Mouse (Mus musculus) fat pad, adult 2 months (tissue): ENCODE measurements around the gene Ubald1.

Source experiments
- DNase-seq: peaks from one replicate; pipeline ENCODE4 v3.0.0-alpha.2; 2011; ENCODE audit warnings: low read depth, low spot score; ENCODE audit errors: extremely low read depth

Ubald1 gene

DNA sequence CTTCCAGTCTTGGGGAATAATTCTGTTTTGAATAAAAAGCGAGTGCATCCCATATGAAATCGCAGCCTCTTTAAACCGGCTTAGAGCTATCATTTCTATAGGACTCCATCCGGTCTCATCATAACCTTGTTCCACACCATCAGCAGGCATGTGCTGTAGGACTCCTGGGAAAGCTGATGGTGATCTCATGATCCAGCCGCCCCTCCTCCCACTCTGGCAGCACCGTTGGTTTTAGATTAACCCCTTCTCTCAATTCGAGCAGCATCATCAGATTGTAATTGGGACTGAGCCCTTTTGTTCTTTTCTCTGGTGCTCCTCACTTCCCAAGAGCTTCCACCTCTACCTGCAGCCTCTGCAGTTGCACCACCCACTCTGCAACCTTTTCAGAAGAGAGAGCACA, 21.1 kb upstream of the Ubald1 start:
- no peak for DNase-seq

DNA sequence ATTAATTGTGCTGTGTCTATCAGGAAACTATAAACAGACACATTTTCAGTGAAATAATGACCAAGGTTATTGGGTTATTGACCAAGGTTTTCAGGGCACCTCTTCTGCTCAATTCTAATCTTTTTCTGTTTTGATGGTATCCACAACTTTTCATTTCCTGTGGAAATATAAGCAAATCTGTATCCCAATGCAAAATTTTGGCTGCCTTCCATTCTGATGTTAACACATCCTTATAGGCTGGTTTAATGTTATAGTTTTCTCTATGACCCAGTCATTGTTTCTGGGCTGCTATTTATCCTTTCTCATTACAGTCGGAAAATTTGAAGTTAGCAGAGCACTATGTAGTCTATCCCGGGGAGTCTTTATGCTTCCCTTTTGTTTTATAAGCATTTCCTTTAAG, 19.6 kb upstream of the Ubald1 start:
- no peak for DNase-seq

DNA sequence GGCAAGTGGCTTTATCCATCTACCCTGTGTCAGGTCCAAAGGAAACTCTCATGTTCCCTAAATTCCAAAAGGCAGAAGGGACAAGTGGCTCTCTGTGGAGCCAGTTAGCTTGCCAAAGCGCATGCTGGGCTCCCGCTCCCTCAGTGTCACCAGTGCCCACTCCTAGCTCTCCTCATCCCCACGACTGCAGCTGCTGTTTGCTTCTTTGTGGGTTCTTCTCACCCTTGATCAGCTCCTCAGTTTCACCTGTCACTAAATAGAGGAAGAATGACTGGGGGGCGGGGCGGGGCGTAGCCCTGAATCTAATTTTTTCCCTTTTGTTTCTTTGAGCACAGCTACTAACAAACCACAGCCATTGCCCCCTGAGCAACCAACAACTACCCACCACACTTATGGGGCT, 18.8 kb upstream of the Ubald1 start:
- DNase-seq = no peak

DNA sequence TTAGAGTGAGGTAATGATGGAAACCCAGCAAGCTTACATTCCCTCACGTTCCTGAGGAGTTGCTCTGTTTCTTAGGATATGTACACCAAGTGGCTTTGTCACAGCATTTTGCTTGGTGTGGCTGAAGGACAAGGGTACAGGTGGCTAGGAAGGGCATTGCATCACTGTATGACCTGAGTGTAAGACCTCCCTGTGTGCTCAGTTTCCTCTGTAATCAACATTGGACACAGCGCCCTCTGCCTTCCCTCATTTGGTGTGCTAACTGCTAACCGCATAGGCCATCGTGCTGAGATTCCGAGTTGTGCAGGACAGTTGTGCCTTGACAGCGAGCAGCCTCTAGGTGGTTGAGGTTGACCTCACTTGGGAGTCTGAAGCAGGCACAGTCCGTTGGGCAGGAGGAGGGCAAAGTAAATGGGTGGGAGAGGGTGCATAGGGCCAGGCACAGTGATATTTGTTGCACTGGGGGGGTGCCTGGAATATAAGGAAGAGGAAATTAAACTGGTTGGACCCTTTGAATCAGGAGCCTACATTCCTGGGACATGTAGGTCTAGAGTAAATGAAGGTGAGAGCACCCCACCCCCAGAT, 17.1 kb upstream of the Ubald1 start:
- DNase-seq = no peak

DNA sequence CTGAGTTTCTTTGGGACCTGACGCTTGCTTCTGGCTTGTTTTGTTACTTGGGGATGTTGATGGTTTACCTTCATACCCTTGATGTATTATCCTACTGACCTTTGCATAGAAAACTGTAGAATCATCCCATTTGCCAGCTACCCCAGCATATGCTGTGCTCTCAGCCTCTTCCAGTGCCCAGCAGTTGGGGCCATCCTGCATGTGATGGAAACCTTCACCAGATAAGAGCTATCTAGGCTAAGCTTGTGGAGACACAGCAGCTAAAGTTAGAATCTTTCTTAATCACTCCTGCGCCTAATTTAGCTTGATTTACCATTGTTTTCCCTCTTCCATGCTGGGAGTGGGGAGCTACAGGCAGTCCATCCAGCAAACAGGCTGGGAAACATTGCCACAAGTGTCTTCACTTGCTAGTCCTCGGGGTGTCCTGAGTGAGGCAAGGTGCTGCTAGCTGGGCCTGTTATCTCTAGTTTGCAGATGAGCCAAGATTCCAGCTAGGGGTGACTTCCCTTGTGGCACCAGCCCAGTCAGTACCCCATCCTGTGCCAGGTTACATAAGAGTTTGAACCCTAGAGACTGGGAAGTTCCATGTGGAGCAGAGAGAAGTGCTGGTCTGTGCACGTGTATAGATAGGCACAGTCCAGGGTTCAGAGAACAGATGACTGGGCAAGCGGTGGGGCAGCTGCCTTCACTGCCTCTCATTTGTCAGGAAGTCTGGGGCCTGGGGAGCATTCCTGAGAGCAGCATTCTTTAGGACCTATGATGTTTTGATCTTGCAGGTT, 16.3 kb upstream of the Ubald1 start:
- no peak for DNase-seq

DNA sequence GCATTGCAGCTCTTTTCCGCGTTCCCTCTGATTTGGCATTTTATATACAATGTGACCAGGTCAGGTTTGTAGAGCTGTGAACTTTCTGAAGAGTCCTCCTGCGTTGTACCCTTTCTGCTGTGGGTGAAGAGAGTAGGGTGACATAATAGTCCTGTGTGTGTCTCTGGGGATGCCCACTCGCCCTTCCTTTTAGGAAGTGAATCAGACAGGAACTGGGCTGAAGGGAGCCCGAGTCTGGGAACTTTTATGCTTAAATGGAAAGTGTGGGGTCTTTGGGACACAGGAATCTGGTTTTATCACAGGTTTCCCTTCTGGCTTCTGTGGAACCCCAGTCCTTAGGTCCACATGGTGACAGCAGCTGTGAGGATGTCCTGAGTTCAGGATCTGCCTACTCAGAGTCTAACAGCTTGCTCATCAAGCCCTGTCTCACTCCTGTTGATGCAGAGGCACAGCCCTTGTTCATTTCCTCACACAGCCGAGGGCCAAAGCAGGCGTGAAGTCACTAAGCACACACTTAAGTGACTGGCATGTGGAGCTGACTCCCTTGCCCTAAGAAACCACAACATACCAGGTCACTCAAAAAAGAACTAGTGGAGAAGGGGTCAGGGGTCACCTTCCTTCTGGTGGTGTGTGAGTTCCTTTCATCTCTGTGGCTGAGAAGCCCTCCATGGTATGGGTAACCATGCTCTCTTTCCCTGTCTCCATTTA, 14.2 kb upstream of the Ubald1 start:
- no peak for DNase-seq

DNA sequence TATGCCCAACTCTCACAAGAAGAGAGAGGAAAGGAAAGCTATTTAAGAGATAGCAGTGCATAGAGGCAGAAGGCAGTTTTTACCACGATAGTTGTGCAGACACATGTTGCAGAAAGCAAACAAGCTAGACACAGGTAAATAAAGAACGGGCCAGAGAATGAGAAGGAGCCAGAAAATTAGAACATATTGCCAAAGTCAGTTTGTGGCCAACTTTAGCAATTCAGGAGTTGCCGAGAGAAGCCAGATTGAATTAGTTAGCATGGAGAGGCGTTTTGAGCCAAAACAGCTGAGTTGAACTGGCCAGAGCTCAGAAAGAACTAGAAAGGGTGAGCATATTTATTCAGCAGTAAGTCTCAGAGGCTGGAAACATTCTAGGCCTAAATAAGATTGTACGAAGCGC, 12.1 kb upstream of the Ubald1 start:
- DNase-seq = no peak

DNA sequence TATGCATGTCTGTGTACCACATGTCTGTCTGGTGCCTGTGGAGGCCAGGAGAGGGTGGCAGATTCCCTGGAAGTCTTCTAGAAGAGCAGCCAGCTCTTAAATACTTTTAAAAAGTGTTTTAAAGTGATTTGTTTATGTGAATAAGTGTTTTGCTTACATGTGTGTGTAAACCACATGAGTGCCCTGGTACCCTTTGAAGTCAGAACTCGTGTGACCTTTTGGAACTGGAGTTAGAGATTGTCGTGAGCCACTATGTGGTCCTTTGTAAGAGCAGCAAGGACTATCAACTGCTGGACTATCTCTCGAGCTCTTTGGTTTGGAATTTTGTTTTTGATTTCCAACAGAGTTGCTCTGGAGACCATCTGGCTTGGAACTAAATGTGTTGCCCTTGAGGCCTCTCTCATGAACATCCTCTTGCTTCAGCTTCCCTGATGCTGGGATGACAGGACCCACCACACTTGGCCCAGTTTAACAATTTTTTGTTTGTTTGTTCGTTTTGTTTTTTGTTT, 10.1 kb upstream of the Ubald1 start:
- no peak for DNase-seq

DNA sequence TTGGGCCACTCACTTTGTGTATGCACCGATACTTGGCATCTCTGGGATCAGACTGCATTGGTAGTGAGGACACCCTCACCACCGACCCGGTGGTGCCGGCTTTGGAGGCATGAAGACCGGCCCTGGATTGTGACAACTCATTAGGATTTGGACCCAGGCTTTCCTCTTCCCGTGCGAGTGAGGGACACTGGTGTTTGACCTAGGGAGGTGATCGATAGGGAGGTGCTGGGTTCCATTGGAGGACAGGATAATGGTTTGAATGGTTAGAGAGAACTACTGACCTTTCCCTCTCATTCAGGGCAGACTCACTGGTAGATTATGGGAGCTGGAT, 6.5 kb upstream of the Ubald1 start:
- no peak for DNase-seq

DNA sequence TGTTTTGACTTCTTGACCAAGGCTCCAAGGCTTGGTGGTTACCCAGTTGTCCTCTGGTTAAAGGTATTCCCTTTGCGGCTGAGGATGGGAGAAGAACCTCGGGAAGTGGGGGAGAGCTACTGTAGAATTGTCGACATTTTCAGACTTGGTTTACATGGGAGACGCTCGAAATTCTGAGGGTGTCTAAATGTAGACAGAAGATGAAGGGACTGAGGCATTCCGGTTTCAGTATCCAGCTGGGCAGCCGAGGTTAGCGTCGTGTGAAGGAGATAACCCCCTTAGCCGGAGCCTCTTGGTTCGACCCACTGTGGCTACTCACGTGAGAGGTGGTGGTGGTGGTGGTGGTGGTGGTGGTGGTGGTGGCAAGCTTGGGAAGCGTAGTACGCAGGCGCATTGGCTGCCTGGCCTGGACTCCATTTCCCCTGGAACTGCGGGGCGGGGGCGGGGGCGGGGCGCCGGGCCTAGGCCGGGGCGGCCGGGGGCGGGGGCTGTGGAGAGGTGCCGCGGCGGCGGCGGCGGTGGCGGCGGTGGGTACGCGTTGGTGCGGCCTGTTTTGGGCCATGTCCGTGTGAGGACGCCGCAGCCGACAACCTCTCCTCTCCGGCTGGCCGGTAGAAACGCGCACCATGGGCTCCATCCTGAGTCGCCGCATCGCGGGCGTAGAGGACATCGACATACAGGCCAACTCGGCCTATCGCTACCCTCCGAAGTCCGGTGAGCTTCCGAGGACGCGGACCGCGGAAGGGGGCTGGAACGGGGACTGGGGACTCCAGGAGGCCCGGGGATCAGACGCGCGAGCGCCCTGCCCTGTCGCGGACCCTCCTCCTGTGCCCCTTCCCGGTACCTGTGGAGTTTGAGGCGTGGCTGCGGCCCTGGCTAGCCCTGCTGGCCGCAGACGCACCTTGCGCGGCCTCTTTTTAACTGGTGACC, 5.9 kb upstream of the Ubald1 start, which contains the start of gene Mgrn1:
Mgrn1 (plus strand) TSS at position 490 of the 930 bp plus-strand sequence.
- DNase-seq = no peak

DNA sequence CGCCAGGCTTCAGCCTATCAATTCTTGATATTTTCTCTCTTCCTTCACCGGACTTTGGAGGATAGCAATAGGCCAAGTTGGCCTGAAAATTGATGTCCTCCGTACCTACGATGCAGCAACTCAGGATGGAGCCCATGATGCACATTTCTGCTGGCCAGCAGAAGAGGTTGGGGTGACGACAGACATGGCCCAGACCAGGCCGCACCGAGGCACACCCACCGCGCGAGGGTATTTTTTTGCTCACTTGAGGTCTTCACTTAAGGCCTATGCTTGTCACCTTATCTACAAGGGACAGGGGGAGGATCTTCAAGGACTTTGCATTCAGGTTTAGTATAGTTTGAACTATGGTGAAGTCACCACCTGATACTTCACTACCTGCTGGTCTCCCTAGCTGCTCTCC, 4.8 kb upstream of the Ubald1 start:
- no peak for DNase-seq

DNA sequence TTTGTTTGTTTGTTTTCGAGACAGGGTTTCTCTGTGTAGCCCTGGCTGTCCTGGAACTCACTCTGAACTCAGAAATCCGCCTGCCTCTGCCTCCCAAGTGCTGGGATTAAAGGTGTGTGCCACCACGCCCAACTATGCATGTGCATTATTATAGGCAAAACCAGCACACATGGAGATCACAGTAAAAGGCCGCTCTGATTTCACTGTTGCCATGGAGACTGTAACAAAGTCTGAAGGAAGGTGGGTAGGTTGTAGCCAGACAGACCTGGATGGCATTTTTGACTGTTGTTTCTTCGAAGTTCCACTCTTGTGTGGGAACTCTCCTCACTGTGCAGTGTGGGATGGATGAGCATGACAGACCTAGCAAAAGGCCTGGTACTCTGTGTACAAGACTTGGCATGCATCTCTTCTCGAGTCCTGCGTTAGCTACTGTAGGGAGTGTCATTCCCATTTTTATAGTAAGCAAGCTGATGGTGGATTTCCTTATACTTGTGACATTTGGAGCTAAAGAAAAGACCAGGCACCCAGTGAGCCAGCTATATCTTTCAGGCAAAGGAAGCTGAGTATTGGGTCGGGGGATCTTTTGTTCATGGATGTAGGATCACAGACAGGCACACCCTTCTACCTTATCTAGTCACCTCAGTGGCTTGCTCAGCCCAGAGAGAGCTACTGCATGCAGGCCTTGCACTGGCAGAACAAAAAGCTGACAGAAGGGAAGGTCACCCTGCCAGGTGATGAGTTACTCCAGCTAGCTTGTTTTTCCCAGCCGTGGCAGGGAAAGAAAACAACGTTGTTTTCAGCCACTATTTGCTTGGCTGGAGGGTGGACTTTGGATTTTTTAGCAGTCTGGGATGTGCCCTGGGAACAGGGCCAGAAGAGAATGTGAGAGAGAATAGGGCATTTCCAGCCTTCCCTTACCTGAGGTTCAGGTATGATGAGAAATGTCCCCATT, 1.6 kb upstream of the Ubald1 start:
- no peak for DNase-seq

DNA sequence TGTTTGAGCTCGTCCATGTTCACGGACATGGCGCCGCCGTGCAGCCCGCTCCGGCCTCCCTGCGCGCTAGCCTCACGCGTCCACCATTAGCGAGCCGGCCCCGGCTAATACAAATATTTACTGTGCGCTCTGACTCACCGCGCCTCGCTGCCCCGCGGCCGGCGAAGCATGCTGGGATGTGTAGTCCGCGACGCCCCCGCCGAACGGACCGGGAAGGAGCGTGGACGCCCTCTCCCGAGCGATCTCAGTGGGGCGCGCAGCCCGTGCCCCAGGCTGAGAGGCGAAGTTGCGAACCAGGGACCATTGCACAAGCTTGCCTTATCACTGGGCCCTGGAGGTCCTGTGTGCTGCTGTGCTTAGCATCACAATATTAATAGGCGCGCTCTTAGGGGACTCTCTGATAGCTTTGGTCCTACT, 399 bp downstream of the Ubald1 start:
- DNase-seq = no peak

DNA sequence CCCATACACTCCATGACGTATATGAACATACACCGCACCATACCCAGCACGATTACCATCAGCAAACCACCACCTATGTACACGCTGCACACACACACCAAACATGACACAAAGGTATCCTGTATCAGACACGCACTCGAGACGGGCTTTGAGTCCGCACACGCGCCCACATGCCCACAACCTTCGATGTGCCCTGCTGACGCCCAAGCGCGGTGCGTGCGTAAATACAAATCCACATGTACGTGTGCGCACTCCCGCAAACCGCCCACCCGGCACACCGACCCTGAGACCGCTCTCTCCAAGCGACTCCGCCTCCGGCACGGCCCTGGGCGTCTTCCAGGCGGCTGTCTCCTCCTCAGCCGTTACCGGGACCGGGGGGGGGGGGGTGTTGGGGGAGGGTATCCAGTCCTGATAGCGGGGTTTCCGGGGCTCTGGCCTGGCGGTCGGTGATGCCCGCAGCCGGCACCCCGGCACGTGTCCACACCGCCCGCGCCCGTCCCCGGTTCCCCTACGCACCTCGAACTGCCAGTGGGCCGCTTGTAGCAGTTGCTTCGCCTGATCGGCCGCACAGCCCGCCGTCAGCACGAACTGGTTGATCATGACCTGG, 911 bp downstream of the Ubald1 start:
- no peak for DNase-seq

DNA sequence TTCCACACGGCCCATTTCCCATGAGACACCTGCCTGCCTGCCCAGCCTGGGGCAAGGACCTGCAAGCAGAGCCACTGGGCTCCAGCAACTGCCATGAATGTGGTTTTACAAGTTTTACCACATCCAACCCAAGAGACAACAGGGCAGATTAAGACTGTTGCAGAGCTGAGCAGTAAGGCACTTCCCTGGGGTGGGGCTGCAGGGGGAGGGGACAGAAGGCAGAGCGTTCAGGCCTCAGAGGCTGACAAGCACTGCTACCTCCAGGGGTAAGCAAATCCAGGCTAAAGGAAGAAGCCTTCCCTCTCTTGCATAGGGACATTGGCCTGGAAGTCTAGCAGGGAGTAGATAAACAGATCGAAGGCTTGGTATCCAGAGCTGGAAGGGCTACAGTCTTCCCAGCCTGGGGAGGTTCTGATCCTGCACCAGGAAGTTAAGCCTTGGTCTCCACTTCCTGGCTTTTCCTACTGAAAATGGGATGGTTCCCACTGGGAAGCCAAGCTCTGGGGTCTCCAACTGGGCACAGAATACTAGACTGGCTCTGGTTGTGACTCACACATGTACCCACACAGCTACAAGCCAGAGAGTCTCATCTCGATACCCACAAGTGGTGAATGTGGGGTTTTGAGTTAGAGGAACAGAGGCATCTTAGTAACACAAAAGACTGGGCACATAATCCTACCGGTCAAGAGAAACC, 1.8 kb downstream of the Ubald1 start:
- no peak for DNase-seq

DNA sequence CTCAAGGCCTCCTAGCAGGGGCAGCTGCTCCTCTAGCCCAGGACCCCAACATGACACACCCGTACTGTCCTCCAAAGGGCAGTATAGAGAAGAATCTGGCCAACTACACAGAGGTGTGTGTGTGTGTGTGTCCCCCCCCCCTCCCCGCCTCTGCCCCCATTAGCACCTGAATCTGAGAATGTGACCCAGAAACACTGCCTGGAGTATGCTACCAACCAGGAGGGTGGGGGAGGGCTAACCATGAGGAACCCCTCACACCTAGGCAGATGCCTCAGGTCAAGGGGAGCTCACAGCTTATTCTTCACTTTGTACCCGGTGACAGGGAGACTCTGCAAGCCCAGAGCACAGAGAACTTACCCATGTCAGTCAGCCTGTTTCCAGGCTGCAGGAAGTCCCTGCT, 2.4 kb downstream of the Ubald1 start:
- no peak for DNase-seq

DNA sequence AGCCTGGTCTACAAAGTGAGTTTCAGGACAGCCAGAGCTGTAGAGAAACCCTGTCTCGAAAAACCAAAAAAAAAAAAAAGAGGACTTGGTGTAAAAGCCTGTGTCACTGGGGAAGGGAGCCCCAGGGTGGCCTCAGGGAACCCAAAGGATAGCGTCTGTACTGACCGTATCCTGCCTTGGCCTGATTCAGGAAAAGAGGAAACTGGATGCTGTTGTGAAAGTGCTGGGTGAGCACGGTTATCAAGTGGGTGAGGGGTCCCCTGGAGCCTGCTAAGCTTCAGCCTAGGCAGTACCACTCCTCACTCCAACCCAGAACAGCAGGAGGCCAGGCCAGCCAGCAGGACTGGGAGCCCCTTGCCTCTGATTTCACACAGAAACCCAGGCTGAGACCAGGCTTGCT, 2.9 kb downstream of the Ubald1 start:
- no peak for DNase-seq

DNA sequence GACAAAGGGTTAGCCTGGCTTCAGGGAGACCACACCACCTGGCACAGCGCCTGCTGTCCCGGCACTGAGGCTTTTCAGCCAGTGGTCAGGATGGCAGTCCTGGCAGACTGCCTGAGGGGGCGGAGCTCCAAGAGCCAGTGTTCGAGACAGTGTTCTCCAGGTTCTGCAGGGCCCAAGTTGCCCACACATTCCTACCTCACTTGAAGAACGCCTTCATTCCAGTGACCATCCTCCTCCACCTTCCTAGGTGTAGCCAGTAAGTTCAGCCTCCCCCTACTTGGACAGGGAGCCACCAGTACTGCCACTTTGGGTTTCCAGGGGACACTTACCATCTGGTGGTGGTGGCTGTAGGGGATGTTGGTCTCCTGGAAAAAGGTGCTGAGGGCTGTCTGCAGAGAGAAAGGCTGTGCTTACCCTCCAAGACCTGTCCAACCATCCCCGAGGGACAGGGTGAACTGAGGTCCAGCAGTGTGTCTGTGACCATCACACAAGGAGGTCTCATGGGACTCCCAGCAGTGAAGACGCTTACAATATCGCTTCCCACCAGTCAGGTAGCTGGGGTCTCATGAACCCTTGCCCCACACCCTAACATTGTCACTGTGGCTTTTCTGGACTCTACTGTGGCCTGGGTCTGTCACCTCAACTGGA, 4.0 kb downstream of the Ubald1 start:
- DNase-seq = no peak
